Mouse (Mus musculus): ENCODE data around the gene Lmna.

- no peak for TF ChIP-seq POLR2A (IDR thresholded peaks at IDR 0.05; ENCODE audit: extremely low read depth, insufficient read depth, low read length)
- no peak for TF ChIP-seq CTCF (IDR thresholded peaks at IDR 0.05; ENCODE audit: low read depth, low read length)
Observed at GRCm38 (mm10) chr3:88464425-88464824, 45.3 kb downstream of the Lmna start.

All from liver, adult 2 months (tissue).